Mouse (Mus musculus): ENCODE results near the gene Pthlh.
A peak's percentile ranks its signal among the peaks of the same experiment; 100 is the strongest.
"Not testable (repeated sequence)": the region's sequence is repeated elsewhere in the genome, so short reads cannot be mapped to it uniquely, and the experiment has no call there.

The Pthlh gene

GRCm38 (mm10) chr6:147263587-147264565 lies at the start of gene Pthlh:
Pthlh (minus strand) TSS chr6:147264183.
- peak; percentile 16 for DNase-seq (ENCODE audit: low spot score)

DNA sequence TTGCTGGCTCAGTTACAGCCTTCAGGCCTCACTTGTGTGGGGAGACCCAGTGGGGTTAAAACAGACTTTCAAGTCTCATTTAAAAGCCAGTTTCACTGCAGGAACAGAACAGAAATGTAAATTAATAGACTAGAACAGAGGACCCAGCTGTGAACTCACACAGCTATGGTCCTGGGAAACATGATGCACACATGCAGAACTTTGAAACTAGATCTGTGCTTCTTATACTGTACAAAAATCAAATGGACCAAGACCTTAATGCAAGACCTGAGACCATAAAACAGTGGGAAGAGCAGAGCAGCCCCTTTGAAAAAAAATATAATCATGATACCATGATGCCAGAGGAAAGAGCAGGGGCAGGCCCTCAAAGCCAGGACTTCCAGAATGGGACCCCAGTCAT lies 49.3 kb upstream of the Pthlh start:
- no peak for DNase-seq (ENCODE audit: low spot score)

GRCm38 (mm10) chr6:147310435-147310978 lies 46.5 kb upstream of the Pthlh start:
- no peak for DNase-seq (ENCODE audit: low spot score)

DNA sequence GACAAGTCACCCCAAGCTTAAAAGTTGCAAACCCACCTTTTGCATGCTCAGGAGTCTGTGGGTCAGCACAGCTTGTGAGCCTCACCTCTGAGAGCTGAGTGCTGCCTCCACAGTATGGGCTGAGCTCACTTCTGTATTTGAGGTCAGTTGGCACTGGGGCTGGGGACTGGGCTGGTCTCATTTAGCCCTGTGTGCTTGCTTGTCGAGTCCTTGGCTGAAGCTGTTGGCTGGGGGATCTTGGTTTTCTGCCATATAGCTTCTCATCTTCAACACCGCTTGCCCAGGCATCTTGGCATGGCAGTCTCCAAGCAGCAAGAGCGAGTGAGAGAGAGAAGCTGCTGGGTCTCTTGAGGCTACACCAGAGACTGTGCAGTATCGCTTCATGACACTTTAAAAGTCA lies 46.1 kb upstream of the Pthlh start:
- no peak for DNase-seq (ENCODE audit: low spot score)

- not testable (repeated sequence) for DNase-seq (ENCODE audit: low spot score)
Measured at GRCm38 (mm10) chr6:147304236-147304635, 40.3 kb upstream of the Pthlh start.

GRCm38 (mm10) chr6:147299607-147300006 lies 35.6 kb upstream of the Pthlh start:
- DNase-seq (ENCODE audit: low spot score): no peak

DNA sequence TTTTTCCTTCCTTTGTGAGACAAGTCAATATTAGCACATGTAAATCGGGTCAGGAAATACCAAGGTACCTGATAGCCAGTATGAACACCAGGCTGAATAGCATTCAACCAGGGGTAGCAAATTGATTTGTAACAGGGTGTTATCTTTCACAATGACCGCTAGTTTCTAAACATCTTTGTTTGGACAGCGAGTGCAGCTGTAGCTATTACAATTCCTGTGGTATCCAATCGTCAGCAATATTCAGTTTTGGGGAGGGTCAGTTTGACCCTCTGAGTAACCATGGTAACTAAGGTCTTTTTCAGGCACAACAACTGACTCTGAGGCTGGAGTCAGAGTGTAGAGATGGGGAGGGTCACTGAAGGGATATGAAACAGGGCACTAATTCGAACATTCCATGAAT lies 15.3 kb upstream of the Pthlh start:
- no peak for DNase-seq (ENCODE audit: low spot score)

- peak; percentile 26 for DNase-seq (ENCODE audit: low spot score)
Measured at GRCm38 (mm10) chr6:147268143-147268790, 4.3 kb upstream of the Pthlh start.

GRCm38 (mm10) chr6:147266466-147266865 lies 2.5 kb upstream of the Pthlh start:
- no peak for DNase-seq (ENCODE audit: low spot score)

DNA sequence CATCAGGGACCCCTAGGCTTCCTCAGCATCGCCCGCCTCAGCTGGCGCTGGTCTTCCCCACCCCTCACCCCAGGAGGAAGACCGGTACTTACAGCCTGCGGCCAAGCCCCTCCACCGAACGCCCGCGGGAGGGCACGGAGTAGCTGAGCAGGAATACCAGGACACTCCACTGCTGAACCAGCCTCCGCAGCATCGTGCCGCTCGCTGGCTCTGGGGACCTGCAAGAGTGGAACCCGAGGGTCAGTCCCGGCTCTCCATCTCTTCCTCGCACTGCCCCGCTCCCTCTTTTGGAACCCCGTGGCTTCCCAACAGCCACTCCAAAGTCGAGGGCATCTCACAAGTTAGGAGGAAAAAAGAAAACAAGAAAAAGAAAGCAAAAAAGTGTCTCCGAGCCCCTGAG lies 805 bp downstream of the Pthlh start:
- DNase-seq (ENCODE audit: low spot score): no peak

DNA sequence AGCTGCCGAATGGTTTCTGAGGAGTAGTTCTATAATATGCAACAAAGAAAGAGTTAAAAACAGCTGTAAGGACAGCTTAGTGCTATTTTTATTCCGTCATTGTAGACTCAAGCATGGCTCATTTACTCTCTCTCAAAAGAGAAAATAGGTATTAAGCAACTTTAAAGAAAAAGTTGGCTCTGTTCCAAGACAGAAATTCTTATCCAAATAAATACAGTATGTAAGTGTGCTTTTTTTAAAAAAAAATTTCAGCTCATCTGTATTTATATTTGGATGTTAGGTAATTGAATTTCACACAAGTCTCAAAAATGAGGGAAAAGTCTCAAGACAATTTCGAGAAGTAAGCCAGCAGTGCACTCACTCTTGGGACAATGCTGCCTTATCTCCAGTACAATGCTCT lies 2.4 kb downstream of the Pthlh start:
- no peak for DNase-seq (ENCODE audit: low spot score)

DNA sequence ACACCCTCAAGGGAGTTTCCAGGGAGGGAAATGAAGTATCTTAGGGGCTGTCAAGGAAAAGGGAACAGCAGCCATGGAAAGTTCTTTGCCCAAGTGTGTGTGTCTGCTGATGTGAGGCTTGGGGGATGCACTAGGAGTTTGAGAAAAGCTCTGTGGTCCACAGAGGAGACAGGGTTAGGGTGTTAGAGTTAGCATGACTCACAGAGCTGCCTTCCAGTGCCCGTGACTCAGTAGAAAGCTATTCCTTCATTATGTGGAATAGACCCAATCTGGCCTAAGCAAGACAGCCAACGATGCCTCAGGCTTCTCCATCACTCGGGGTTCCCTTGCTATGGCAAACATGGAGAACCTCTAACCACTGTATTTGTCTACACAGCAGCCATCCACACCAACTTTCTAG lies 3.2 kb downstream of the Pthlh start:
- no peak for DNase-seq (ENCODE audit: low spot score)

GRCm38 (mm10) chr6:147247782-147248181 lies 16.2 kb downstream of the Pthlh start:
- DNase-seq (ENCODE audit: low spot score): no peak

GRCm38 (mm10) chr6:147244294-147244693 lies 19.7 kb downstream of the Pthlh start:
- no peak for DNase-seq (ENCODE audit: low spot score)

DNA sequence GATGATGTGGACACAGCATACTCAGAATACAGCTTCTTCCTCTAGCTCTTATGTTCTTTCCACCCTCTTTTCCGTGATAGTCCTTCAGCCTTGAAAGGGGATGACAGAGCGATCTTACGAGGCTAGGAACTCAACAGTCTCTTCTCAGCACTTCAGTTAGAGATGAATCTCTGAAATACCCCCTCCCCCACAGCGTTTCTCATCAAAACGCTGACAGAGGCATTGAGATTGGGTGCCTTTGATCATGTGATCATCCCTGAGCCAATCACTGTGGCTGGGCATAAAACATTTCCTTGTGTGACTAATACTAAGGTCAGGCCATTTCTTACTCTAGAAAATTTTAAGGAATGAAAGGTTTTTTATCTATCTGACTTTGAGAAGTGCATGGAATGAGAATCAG lies 20.3 kb downstream of the Pthlh start:
- no peak for DNase-seq (ENCODE audit: low spot score)

GRCm38 (mm10) chr6:147241541-147241940 lies 22.4 kb downstream of the Pthlh start:
- no peak for DNase-seq (ENCODE audit: low spot score)

DNA sequence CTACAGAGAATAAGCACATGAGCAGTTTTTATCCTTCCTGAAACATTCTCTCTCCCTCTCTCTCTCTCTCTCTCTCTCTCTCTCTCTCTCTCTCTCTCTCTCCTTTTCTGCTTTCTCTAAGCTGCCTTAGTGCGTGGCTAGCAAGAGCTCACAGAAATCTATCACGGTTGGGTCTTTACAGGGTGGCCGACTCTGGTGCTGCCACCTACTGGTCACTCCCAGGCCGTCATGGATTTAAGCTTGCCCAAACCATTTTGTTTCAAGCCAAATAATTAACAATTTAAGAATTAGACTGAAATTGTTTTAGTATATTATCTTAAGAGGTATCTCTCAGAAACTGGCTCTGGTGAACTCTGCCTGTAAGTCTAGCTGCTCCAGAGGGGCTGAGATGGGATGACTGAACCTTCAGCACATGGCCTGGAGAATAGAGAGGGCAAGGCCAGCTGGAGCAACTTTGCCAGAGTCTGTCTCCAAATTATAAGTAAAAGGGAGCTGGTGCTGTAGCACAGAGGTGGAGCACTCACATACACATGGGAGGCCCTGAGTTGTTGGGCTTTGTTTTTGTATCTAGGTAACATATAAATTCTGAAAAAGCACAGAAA lies 23.7 kb downstream of the Pthlh start:
- DNase-seq (ENCODE audit: low spot score): no peak

DNA sequence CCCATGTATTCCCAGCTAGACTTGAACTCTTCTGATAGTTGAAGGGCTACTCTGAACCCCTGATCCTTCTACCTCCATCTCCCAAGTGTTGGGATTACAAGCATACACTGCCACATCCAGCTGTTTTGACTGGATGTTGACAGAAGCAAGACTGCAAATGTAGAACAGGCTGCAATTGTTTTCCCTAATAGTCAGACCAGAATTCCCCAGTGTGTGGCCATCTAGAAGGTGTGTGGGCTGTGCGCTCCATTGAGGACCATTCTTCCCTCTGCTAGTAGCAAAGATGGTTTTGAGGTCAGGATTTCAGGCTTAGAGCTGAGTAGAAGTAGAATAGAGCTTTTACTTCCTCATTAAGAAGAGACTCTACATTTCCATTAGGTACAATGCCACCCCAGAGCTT lies 37.3 kb downstream of the Pthlh start:
- DNase-seq (ENCODE audit: low spot score): no peak

GRCm38 (mm10) chr6:147219099-147219498 lies 44.9 kb downstream of the Pthlh start:
- no peak for DNase-seq (ENCODE audit: low spot score)

GRCm38 (mm10) chr6:147216156-147216555 lies 47.8 kb downstream of the Pthlh start:
- DNase-seq (ENCODE audit: low spot score): no peak

DNA sequence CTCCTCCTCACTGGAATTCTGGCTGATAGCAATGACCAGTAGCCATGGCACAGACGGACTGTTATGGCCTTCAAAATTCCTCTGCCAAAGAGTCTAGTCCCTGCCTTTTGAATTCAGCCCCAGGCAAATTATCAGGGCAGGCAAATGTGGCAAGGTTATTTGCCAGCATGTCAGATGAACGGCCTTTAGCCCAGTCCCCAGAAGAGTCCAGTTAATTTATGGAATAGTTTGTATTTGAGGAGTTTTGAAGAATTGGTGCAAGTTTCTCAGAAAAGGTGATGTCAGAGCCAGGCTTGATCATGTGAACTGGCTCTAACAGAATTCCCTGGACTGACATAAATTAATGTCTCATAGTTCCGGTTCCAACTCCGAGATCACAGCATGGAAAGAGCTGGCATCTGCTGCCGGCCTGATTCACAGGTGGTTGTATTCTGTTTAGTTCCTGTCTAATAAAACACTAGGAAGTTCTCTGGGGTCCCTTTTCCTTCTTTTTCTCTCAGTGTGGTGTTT lies 56.1 kb downstream of the Pthlh start:
- DNase-seq (ENCODE audit: low spot score): no peak

All from testis, postnatal 14 days (tissue).